Mouse (Mus musculus): ENCODE results near the gene Rpp25. TPM values are rescaled to one million over a fixed set of nuclear protein-coding genes. Genes with fewer than 3 reads are reported as not detected.

Gene Rpp25
- 3.8 and 4.2 TPM in 2 replicates for polyA plus RNA-seq (2015; fragmentation: Nextera tagmentation; extraction: Ambion mirVana)

- Histone ChIP-seq H3K4me2 (ENCODE audit: low read length) (peak within 1 kb of the TSS; percentile 92), H3K4me1 (replicated peaks; ENCODE audit: insufficient read depth, low read length) (peaks cover 21% of the 10 kb centered on the region), H3K4me3 (replicated peaks; ENCODE audit: low read depth, low read length) (peak within 1 kb of the TSS; percentile 40), H3K27ac (peak within 1 kb of the TSS; percentile 37; the same call in 1 of the 2 replicates), H3K36me3 (ENCODE audit: insufficient read depth, low read length) (no peaks in the 10 kb centered on the region), H3K9me3 (replicated peaks; ENCODE audit: low read length) (no peaks in the 10 kb centered on the region), H3K9ac (ENCODE audit: low read depth, low read length) (peak within 1 kb of the TSS; percentile 35; the same call in 1 of the 2 replicates), H3K27me3 (ENCODE audit: insufficient read depth, low read length) (peaks cover 33% of the 10 kb centered on the region)
- DNase-seq (ENCODE audit: low spot score): peak; percentile 60
- peak; percentile 70; the same call in 1 of the 2 replicates for ATAC-seq (replicated peaks; ENCODE audit: low FRiP score, low read depth)
- WGBS: under 1% methylated on average over 46 of the region's 46 CpGs
- no peak for TF ChIP-seq CTCF (IDR thresholded peaks at IDR 0.05; ENCODE audit: low read depth)
Observed at GRCm38 (mm10) chr9:57503622-57504380, at the start of gene Rpp25. TSS of gene Rpp25 (plus strand) at chr9:57504026.

DNA sequence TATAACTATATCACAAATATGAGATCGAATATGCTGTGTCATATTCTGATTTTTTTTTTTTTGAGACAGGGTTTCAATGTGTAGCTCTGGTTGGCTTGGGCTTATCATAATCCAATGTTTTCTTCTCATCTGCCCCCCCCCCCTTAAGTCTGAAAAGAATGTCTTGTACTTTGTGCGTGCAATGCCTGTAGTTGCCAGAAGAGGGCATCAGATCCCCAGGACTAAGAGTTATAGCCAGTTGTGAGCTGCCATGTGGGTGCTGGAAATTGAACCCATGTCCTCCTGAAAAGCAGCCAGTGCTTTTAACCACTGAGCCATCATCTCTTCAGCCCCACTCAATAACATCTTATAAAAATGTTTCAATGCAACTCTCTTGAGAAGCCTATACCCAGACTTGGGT lies 44.1 kb upstream of the Rpp25 start:
- DNase-seq (ENCODE audit: low spot score): no peak
- H3K4me1 ChIP-seq (replicated peaks; ENCODE audit: insufficient read depth, low read length): no peaks in the 10 kb centered on the region
- 95% methylated on average over 2 of the region's 2 CpGs for WGBS
- no peaks in the 10 kb centered on the region for H3K9me3 ChIP-seq (replicated peaks; ENCODE audit: low read length)
- no peaks in the 10 kb centered on the region for H3K36me3 ChIP-seq (ENCODE audit: insufficient read depth, low read length)
- no peak overlapping the region for H3K4me2 ChIP-seq (ENCODE audit: low read length)
- H3K27me3 ChIP-seq (ENCODE audit: insufficient read depth, low read length): no peaks in the 10 kb centered on the region
- H3K27ac ChIP-seq: no peak overlapping the region
- TF ChIP-seq CTCF (IDR thresholded peaks at IDR 0.05; ENCODE audit: low read depth): peak; percentile 54
- no peak overlapping the region for H3K4me3 ChIP-seq (replicated peaks; ENCODE audit: low read depth, low read length)
- H3K9ac ChIP-seq (ENCODE audit: low read depth, low read length): no peak overlapping the region
- no peak for ATAC-seq (replicated peaks; ENCODE audit: low FRiP score, low read depth)

- 70% methylated on average over 6 of the region's 6 CpGs for WGBS
- no peaks in the 10 kb centered on the region for H3K4me1 ChIP-seq (replicated peaks; ENCODE audit: insufficient read depth, low read length)
- ATAC-seq (replicated peaks; ENCODE audit: low FRiP score, low read depth) (no peak), DNase-seq (ENCODE audit: low spot score) (no peak)
- no peak overlapping the region for H3K9ac ChIP-seq (ENCODE audit: low read depth, low read length)
- TF ChIP-seq CTCF (IDR thresholded peaks at IDR 0.05; ENCODE audit: low read depth): no peak
- H3K36me3 ChIP-seq (ENCODE audit: insufficient read depth, low read length): no peaks in the 10 kb centered on the region
- peak overlapping the region; percentile 47; the same call in 1 of the 2 replicates for H3K27ac ChIP-seq
- no peak overlapping the region for H3K4me2 ChIP-seq (ENCODE audit: low read length)
- no peaks in the 10 kb centered on the region for H3K9me3 ChIP-seq (replicated peaks; ENCODE audit: low read length)
- H3K4me3 ChIP-seq (replicated peaks; ENCODE audit: low read depth, low read length): no peak overlapping the region
- H3K27me3 ChIP-seq (ENCODE audit: insufficient read depth, low read length): no peaks in the 10 kb centered on the region
Observed at GRCm38 (mm10) chr9:57462866-57463265, 41.0 kb upstream of the Rpp25 start.

- H3K27ac ChIP-seq: no peak overlapping the region
- H3K4me1 ChIP-seq (replicated peaks; ENCODE audit: insufficient read depth, low read length): no peaks in the 10 kb centered on the region
- no peaks in the 10 kb centered on the region for H3K9me3 ChIP-seq (replicated peaks; ENCODE audit: low read length)
- no peaks in the 10 kb centered on the region for H3K27me3 ChIP-seq (ENCODE audit: insufficient read depth, low read length)
- ATAC-seq (replicated peaks; ENCODE audit: low FRiP score, low read depth) (no peak), DNase-seq (ENCODE audit: low spot score) (peak; percentile 10)
- no peak overlapping the region for H3K4me3 ChIP-seq (replicated peaks; ENCODE audit: low read depth, low read length)
- 43% methylated on average over 3 of the region's 3 CpGs for WGBS
- H3K4me2 ChIP-seq (ENCODE audit: low read length): no peak overlapping the region; the same call in 1 of the 2 replicates
- H3K36me3 ChIP-seq (ENCODE audit: insufficient read depth, low read length): no peaks in the 10 kb centered on the region
- no peak for TF ChIP-seq CTCF (IDR thresholded peaks at IDR 0.05; ENCODE audit: low read depth)
- no peak overlapping the region for H3K9ac ChIP-seq (ENCODE audit: low read depth, low read length)
Observed at GRCm38 (mm10) chr9:57466101-57466500, 37.7 kb upstream of the Rpp25 start.

GRCm38 (mm10) chr9:57467271-57467771 lies 36.5 kb upstream of the Rpp25 start:
- H3K4me2 ChIP-seq (ENCODE audit: low read length): peak overlapping the region; percentile 87
- H3K27me3 ChIP-seq (ENCODE audit: insufficient read depth, low read length): no peaks in the 10 kb centered on the region
- no peak for TF ChIP-seq CTCF (IDR thresholded peaks at IDR 0.05; ENCODE audit: low read depth)
- peak overlapping the region; percentile 31; the same call in 1 of the 2 replicates for H3K27ac ChIP-seq
- WGBS: 1% methylated on average over 18 of the region's 18 CpGs
- DNase-seq (ENCODE audit: low spot score) (peak; percentile 25), ATAC-seq (replicated peaks; ENCODE audit: low FRiP score, low read depth) (peak; percentile 68)
- H3K9ac ChIP-seq (ENCODE audit: low read depth, low read length): peak overlapping the region; percentile 65
- peak overlapping the region; percentile 68 for H3K4me3 ChIP-seq (replicated peaks; ENCODE audit: low read depth, low read length)
- no peaks in the 10 kb centered on the region for H3K9me3 ChIP-seq (replicated peaks; ENCODE audit: low read length)
- no peaks in the 10 kb centered on the region for H3K36me3 ChIP-seq (ENCODE audit: insufficient read depth, low read length)
- no peaks in the 10 kb centered on the region for H3K4me1 ChIP-seq (replicated peaks; ENCODE audit: insufficient read depth, low read length)

DNA sequence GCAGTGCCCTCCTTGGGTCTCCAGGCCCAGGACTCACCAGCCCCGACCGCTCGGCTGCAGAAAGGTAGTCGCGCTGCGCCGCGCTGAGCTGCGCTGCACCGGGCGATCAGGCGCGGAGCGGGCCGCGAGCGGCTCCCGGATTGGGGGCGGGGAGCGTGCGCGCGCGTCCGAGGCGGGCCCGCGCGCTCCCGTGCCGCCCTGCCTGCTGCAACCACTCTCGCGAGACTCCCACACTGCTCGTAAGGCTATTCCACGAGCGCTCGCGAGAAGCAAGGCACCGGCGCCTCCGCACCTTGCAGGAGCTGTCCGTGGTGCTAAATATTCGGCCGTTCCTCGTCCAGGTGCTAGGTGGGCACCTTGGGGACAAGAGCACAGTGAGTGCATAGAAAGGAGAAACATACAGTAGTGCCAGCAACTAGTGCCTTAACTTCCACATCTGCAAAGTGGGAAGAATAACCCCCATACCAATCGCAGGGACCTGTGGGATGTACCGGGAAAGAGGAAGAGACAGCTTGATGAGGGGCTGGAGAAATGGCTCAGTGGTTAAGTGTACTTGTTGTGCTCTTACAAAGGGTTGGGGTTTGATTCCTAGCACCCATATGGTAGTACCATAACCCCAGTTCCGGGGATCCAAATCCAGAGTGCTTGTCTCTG lies 35.8 kb upstream of the Rpp25 start, which contains the start of gene Scamp5:
Gene Scamp5, minus strand, starts transcription at position 165 of the 654 bp plus-strand sequence.
- TF ChIP-seq CTCF (IDR thresholded peaks at IDR 0.05; ENCODE audit: low read depth): no peak
- H3K4me2 ChIP-seq (ENCODE audit: low read length): peak within 1 kb of the TSS; percentile 87
- DNase-seq (ENCODE audit: low spot score) (peak; percentile 97), ATAC-seq (replicated peaks; ENCODE audit: low FRiP score, low read depth) (peak; percentile 87)
- H3K4me3 ChIP-seq (replicated peaks; ENCODE audit: low read depth, low read length): peak within 1 kb of the TSS; percentile 68
- no peaks in the 10 kb centered on the region for H3K36me3 ChIP-seq (ENCODE audit: insufficient read depth, low read length)
- peak within 1 kb of the TSS; percentile 31; the same call in 1 of the 2 replicates for H3K27ac ChIP-seq
- H3K4me1 ChIP-seq (replicated peaks; ENCODE audit: insufficient read depth, low read length): no peaks in the 10 kb centered on the region
- WGBS: 2% methylated on average over 48 of the region's 48 CpGs
- H3K9me3 ChIP-seq (replicated peaks; ENCODE audit: low read length): no peaks in the 10 kb centered on the region
- peak within 1 kb of the TSS; percentile 65 for H3K9ac ChIP-seq (ENCODE audit: low read depth, low read length)
- H3K27me3 ChIP-seq (ENCODE audit: insufficient read depth, low read length): no peaks in the 10 kb centered on the region

Measured in kidney, postnatal 0 days (tissue).